Mouse (Mus musculus): ENCODE data around the gene Iqcf3. TPM values are rescaled to one million over a fixed set of nuclear protein-coding genes. Genes with fewer than 3 reads are reported as not detected.

Gene Iqcf3
- polyA plus RNA-seq, 1 experiment from 2014 or later = not detected

GRCm38 (mm10) chr9:106564025-106564424, 2.6 kb upstream of the Iqcf3 start:
- Histone ChIP-seq H3K9me3 (no peaks in the 10 kb centered on the region), H3K36me3 (replicated peaks) (no peaks in the 10 kb centered on the region), H3K4me3 (no peak overlapping the region), H3K4me1 (no peaks in the 10 kb centered on the region), H3K27ac (replicated peaks) (no peak overlapping the region), H3K27me3 (replicated peaks; ENCODE audit: low read depth, poor library complexity, severe bottlenecking) (no peaks in the 10 kb centered on the region)
- WGBS = 75% methylated on average over 8 of the region's 8 CpGs
- DNase-seq (ENCODE audit: low spot score) = no peak

- no peaks in the 10 kb centered on the region for H3K4me1 ChIP-seq
- DNase-seq (ENCODE audit: low spot score) = no peak
- H3K27me3 ChIP-seq (replicated peaks; ENCODE audit: low read depth, poor library complexity, severe bottlenecking) = no peaks in the 10 kb centered on the region
- no peak overlapping the region for H3K4me3 ChIP-seq
- WGBS = 92% methylated on average over 11 of the region's 11 CpGs
- no peaks in the 10 kb centered on the region for H3K36me3 ChIP-seq (replicated peaks)
- H3K9me3 ChIP-seq = no peaks in the 10 kb centered on the region
- no peak overlapping the region for H3K27ac ChIP-seq (replicated peaks)
These were observed 860 bp upstream of the Iqcf3 start for GRCm38 (mm10) chr9:106562291-106562690.

- Histone ChIP-seq H3K36me3 (replicated peaks) (no peaks in the 10 kb centered on the region), H3K4me1 (no peaks in the 10 kb centered on the region), H3K27me3 (replicated peaks; ENCODE audit: low read depth, poor library complexity, severe bottlenecking) (no peaks in the 10 kb centered on the region), H3K4me3 (no peak overlapping the region), H3K27ac (replicated peaks) (no peak overlapping the region), H3K9me3 (no peaks in the 10 kb centered on the region)
- WGBS = 93% methylated on average over 11 of the region's 11 CpGs
- DNase-seq (ENCODE audit: low spot score) = no peak
These were observed 26.5 kb downstream of the Iqcf3 start for GRCm38 (mm10) chr9:106534975-106535374.

GRCm38 (mm10) chr9:106534296-106534695, 27.1 kb downstream of the Iqcf3 start:
- Histone ChIP-seq H3K27ac (replicated peaks) (no peak overlapping the region), H3K27me3 (replicated peaks; ENCODE audit: low read depth, poor library complexity, severe bottlenecking) (no peaks in the 10 kb centered on the region), H3K4me3 (no peak overlapping the region), H3K4me1 (no peaks in the 10 kb centered on the region), H3K9me3 (no peaks in the 10 kb centered on the region), H3K36me3 (replicated peaks) (no peaks in the 10 kb centered on the region)
- 90% methylated on average over 7 of the region's 7 CpGs for WGBS
- DNase-seq (ENCODE audit: low spot score) = no peak

- no peak overlapping the region for H3K4me3 ChIP-seq
- H3K27me3 ChIP-seq (replicated peaks; ENCODE audit: low read depth, poor library complexity, severe bottlenecking) = no peaks in the 10 kb centered on the region
- H3K9me3 ChIP-seq = no peaks in the 10 kb centered on the region
- DNase-seq (ENCODE audit: low spot score) = peak; percentile 33
- no peaks in the 10 kb centered on the region for H3K4me1 ChIP-seq
- WGBS = 29% methylated on average over 3 of the region's 3 CpGs
- H3K36me3 ChIP-seq (replicated peaks) = no peaks in the 10 kb centered on the region
- no peak overlapping the region for H3K27ac ChIP-seq (replicated peaks)
These were observed 29.6 kb downstream of the Iqcf3 start for GRCm38 (mm10) chr9:106531833-106532232.

- Histone ChIP-seq H3K36me3 (replicated peaks) (no peaks in the 10 kb centered on the region), H3K4me3 (no peak overlapping the region), H3K27me3 (replicated peaks; ENCODE audit: low read depth, poor library complexity, severe bottlenecking) (no peaks in the 10 kb centered on the region), H3K4me1 (no peaks in the 10 kb centered on the region), H3K27ac (replicated peaks) (no peak overlapping the region), H3K9me3 (no peaks in the 10 kb centered on the region)
- no peak for DNase-seq (ENCODE audit: low spot score)
- WGBS = 83% methylated on average over 8 of the region's 8 CpGs
These were observed 41.5 kb downstream of the Iqcf3 start for GRCm38 (mm10) chr9:106519909-106520308.

- Histone ChIP-seq H3K27me3 (replicated peaks; ENCODE audit: low read depth, poor library complexity, severe bottlenecking) (no peaks in the 10 kb centered on the region), H3K36me3 (replicated peaks) (no peaks in the 10 kb centered on the region), H3K9me3 (no peaks in the 10 kb centered on the region), H3K4me1 (no peaks in the 10 kb centered on the region), H3K4me3 (no peak overlapping the region), H3K27ac (replicated peaks) (no peak overlapping the region)
- no peak for DNase-seq (ENCODE audit: low spot score)
- 77% methylated on average over 2 of the region's 2 CpGs for WGBS
These were observed 42.0 kb downstream of the Iqcf3 start for GRCm38 (mm10) chr9:106519433-106519832.

- no peaks in the 10 kb centered on the region for H3K36me3 ChIP-seq (replicated peaks)
- H3K4me3 ChIP-seq = no peak within 1 kb of the TSS
- no peak for DNase-seq (ENCODE audit: low spot score)
- no peaks in the 10 kb centered on the region for H3K9me3 ChIP-seq
- no peaks in the 10 kb centered on the region for H3K4me1 ChIP-seq
- no peaks in the 10 kb centered on the region for H3K27me3 ChIP-seq (replicated peaks; ENCODE audit: low read depth, poor library complexity, severe bottlenecking)
- H3K27ac ChIP-seq (replicated peaks) = no peak within 1 kb of the TSS
- 84% methylated on average over 4 of the region's 4 CpGs for WGBS
These were observed 47.2 kb downstream of the Iqcf3 start, which contains the start of gene Iqcf5 for GRCm38 (mm10) chr9:106514273-106514672. TSS of gene Iqcf5 (plus strand) at chr9:106514573.

GRCm38 (mm10) chr9:106513566-106513965, 47.9 kb downstream of the Iqcf3 start:
- WGBS = 78% methylated on average over 6 of the region's 6 CpGs
- DNase-seq (ENCODE audit: low spot score) = no peak
- no peaks in the 10 kb centered on the region for H3K27me3 ChIP-seq (replicated peaks; ENCODE audit: low read depth, poor library complexity, severe bottlenecking)
- no peaks in the 10 kb centered on the region for H3K4me1 ChIP-seq
- no peak overlapping the region for H3K27ac ChIP-seq (replicated peaks)
- no peaks in the 10 kb centered on the region for H3K9me3 ChIP-seq
- no peak overlapping the region for H3K4me3 ChIP-seq
- no peaks in the 10 kb centered on the region for H3K36me3 ChIP-seq (replicated peaks)

GRCm38 (mm10) chr9:106512729-106513450, 48.5 kb downstream of the Iqcf3 start:
- DNase-seq (ENCODE audit: low spot score) = no peak
- 76% methylated on average over 13 of the region's 13 CpGs for WGBS
- Histone ChIP-seq H3K4me3 (no peak overlapping the region), H3K36me3 (replicated peaks) (no peaks in the 10 kb centered on the region), H3K27me3 (replicated peaks; ENCODE audit: low read depth, poor library complexity, severe bottlenecking) (no peaks in the 10 kb centered on the region), H3K27ac (replicated peaks) (no peak overlapping the region), H3K4me1 (no peaks in the 10 kb centered on the region), H3K9me3 (no peaks in the 10 kb centered on the region)

GRCm38 (mm10) chr9:106509356-106509755, 52.1 kb downstream of the Iqcf3 start:
- Histone ChIP-seq H3K4me3 (no peak overlapping the region), H3K36me3 (replicated peaks) (no peaks in the 10 kb centered on the region), H3K27ac (replicated peaks) (no peak overlapping the region), H3K27me3 (replicated peaks; ENCODE audit: low read depth, poor library complexity, severe bottlenecking) (no peaks in the 10 kb centered on the region), H3K4me1 (no peaks in the 10 kb centered on the region), H3K9me3 (no peaks in the 10 kb centered on the region)
- DNase-seq (ENCODE audit: low spot score) = no peak
- 95% methylated on average over 10 of the region's 10 CpGs for WGBS

- H3K9me3 ChIP-seq = no peaks in the 10 kb centered on the region
- WGBS = 72% methylated on average over 6 of the region's 6 CpGs
- no peaks in the 10 kb centered on the region for H3K36me3 ChIP-seq (replicated peaks)
- H3K4me3 ChIP-seq = no peak overlapping the region
- H3K27me3 ChIP-seq (replicated peaks; ENCODE audit: low read depth, poor library complexity, severe bottlenecking) = no peaks in the 10 kb centered on the region
- no peak for DNase-seq (ENCODE audit: low spot score)
- H3K27ac ChIP-seq (replicated peaks) = no peak overlapping the region
- no peaks in the 10 kb centered on the region for H3K4me1 ChIP-seq
These were observed 57.2 kb downstream of the Iqcf3 start for GRCm38 (mm10) chr9:106504246-106504645.

GRCm38 (mm10) chr9:106501846-106502245, 59.6 kb downstream of the Iqcf3 start:
- Histone ChIP-seq H3K4me1 (no peaks in the 10 kb centered on the region), H3K27me3 (replicated peaks; ENCODE audit: low read depth, poor library complexity, severe bottlenecking) (no peaks in the 10 kb centered on the region), H3K9me3 (no peaks in the 10 kb centered on the region), H3K36me3 (replicated peaks) (no peaks in the 10 kb centered on the region), H3K27ac (replicated peaks) (no peak overlapping the region), H3K4me3 (no peak overlapping the region)
- 89% methylated on average over 22 of the region's 22 CpGs for WGBS
- no peak for DNase-seq (ENCODE audit: low spot score)
